ENCODE assay signal across 27 mouse cellular contexts in the genomic region with DNA sequence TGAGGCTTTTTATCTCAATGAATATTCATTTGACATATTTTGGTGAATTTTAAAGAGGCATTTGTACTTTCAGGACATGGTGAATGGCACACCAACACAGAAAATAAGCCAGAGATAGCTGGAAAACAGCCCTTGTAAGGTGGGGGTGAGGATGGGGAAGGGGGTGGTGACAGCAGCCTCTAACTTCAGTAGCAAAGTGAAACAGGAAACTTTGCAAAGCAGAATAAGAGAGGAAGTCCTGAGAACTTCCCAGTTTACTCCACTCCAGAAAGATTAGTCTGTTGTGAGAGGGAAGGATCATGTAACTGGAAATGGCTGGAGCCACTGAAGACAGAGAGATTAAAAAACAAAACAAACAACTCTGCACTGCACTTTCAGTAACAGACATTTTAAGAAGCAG. TPM values are rescaled to one million over a fixed set of nuclear protein-coding genes. Genes with fewer than 3 reads are reported as not detected.
DNase-seq lines count a peak whose midpoint lies in the region; ATAC-seq and TF ChIP-seq lines count a peak whose summit lies in the region.
"Had no signal": no experiment of that assay in that cellular context is flagged by ENCODE, and none has a peak within 500 bp of the region (broad histone marks: within the 10 kb centered on the region; RNA-seq: fewer than 3 reads in every experiment).

No protein-coding gene starts in this region.

- H3K27me3 ChIP-seq in liver, adult 2 months (ENCODE audit: control insufficient read depth, insufficient read depth, low read length): no peaks in the 10 kb centered on the region
- H3K27me3 ChIP-seq in liver, embryonic 12.5 days (replicated peaks): peaks cover 12% of the 10 kb centered on the region
- H3K27me3 ChIP-seq in CH12.LX (replicated peaks): no peaks in the 10 kb centered on the region
- H3K27me3 ChIP-seq in megakaryocyte, embryonic 14.5 days (replicated peaks): no peaks in the 10 kb centered on the region
- H3K27me3 ChIP-seq: forebrain, embryonic 13.5 days had no signal

- no peak for TF ChIP-seq RAD21 in CH12.LX (IDR thresholded peaks at IDR 0.05; ENCODE audit: low read depth, low read length)

- H3K4me2 ChIP-seq in liver, embryonic 12.5 days: no peak overlapping the region
- 0 out of 2 replicates have a peak overlapping the region, but pooled peaks have one; percentile 57 for H3K4me2 ChIP-seq in CH12.LX (ENCODE audit: insufficient read depth, low read depth, poor library complexity, severe bottlenecking)
- H3K4me2 ChIP-seq: forebrain, embryonic 13.5 days; heart, embryonic 13.5 days; hindbrain, embryonic 14.5 days; kidney, embryonic 15.5 days; limb, embryonic 15.5 days; midbrain, embryonic 12.5 days; neural tube, embryonic 12.5 days had no signal

- no peak overlapping the region for H3K27ac ChIP-seq in liver, adult 2 months (replicated peaks; ENCODE audit: insufficient read depth, low read depth, low read length)
- no peak overlapping the region for H3K27ac ChIP-seq in liver, embryonic 12.5 days
- H3K27ac ChIP-seq in CH12.LX (ENCODE audit: insufficient read depth, low read depth): no peak overlapping the region
- H3K27ac ChIP-seq in bone marrow macrophage, adult 2 months (ENCODE audit: insufficient read depth, low read depth, low read length): peak overlapping the region; percentile 99
- H3K27ac ChIP-seq: forebrain, embryonic 13.5 days; heart, adult 2 months; heart, embryonic 13.5 days; hindbrain, embryonic 14.5 days; kidney, embryonic 15.5 days; limb, embryonic 15.5 days; midbrain, embryonic 12.5 days; neural tube, embryonic 12.5 days had no signal

- no peaks in the 10 kb centered on the region for H3K79me2 ChIP-seq in liver, adult 2 months (ENCODE audit: control insufficient read depth, insufficient read depth, low read length)
- no peaks in the 10 kb centered on the region for H3K79me2 ChIP-seq in CH12.LX (replicated peaks; ENCODE audit: control insufficient read depth, extremely low read depth, insufficient read depth, poor library complexity, severe bottlenecking)

- H3K4me1 ChIP-seq in liver, adult 2 months (ENCODE audit: control insufficient read depth, insufficient read depth, low read length): 0 out of 2 replicates have a peak, but pooled peaks cover 2% of the 10 kb centered on the region
- H3K4me1 ChIP-seq in liver, embryonic 12.5 days: no peaks in the 10 kb centered on the region; the same call in none of the 2 replicates
- peaks cover 2 to 23% of the 10 kb centered on the region in 2 experiments; a peak in 2 of 4 replicates for H3K4me1 ChIP-seq in CH12.LX (ENCODE audit: control insufficient read depth in 1 of 2, insufficient read depth in 2 of 2)
- H3K4me1 ChIP-seq in bone marrow macrophage, adult 2 months (ENCODE audit: control insufficient read depth, insufficient read depth, low read length): peaks cover 26% of the 10 kb centered on the region
- peaks cover 34% of the 10 kb centered on the region for H3K4me1 ChIP-seq in megakaryocyte, embryonic 14.5 days
- H3K4me1 ChIP-seq: forebrain, embryonic 13.5 days; heart, embryonic 13.5 days; midbrain, embryonic 12.5 days had no signal

- no peak for TF ChIP-seq POLR2A in liver, adult 2 months (IDR thresholded peaks at IDR 0.05; ENCODE audit: extremely low read depth, insufficient read depth, low read length)
- no peak for TF ChIP-seq POLR2A in CH12.LX (IDR thresholded peaks at IDR 0.05; ENCODE audit: low read depth, low read length)
- no peak for TF ChIP-seq POLR2A in bone marrow macrophage, adult 2 months (IDR thresholded peaks at IDR 0.05; ENCODE audit: borderline replicate concordance, low read depth, low read length)

- no peak for TF ChIP-seq EP300 in CH12.LX (IDR thresholded peaks at IDR 0.05; ENCODE audit: low read length)

- DNase-seq in liver, adult 2 months (ENCODE audit: extremely low read depth, low read depth, low spot score): peak; percentile 30
- DNase-seq in CH12.LX (ENCODE audit: extremely low read depth): no peak
- DNase-seq in gastrocnemius, postnatal 36 days: no peak
- no peak for DNase-seq in cerebellum, adult 9-10 months
- DNase-seq: adrenal gland, postnatal 10 days; B cell, adult 2 months; cerebellum, adult 18-20 months; cerebellum, postnatal 14 days; gastrocnemius, postnatal 10 days; heart, adult 2 months; heart, postnatal 10 days; kidney, adult 11 months; kidney, postnatal 36 days; left cerebral cortex, postnatal 4 days; right cerebral cortex, postnatal 4 days had no signal

- no peak overlapping the region for H3K9ac ChIP-seq in liver, adult 2 months (ENCODE audit: low read depth, low read length)
- H3K9ac ChIP-seq in liver, embryonic 12.5 days: no peak overlapping the region
- H3K9ac ChIP-seq in CH12.LX (ENCODE audit: insufficient read depth, low read depth): no peak overlapping the region
- H3K9ac ChIP-seq: forebrain, embryonic 13.5 days; heart, embryonic 13.5 days; hindbrain, embryonic 14.5 days; kidney, embryonic 15.5 days; limb, embryonic 15.5 days; midbrain, embryonic 12.5 days; neural tube, embryonic 12.5 days had no signal

- ATAC-seq in liver, embryonic 12.5 days: no peak
- ATAC-seq: forebrain, embryonic 13.5 days had no signal

- H3K9me3 ChIP-seq in liver, embryonic 12.5 days (replicated peaks): no peaks in the 10 kb centered on the region
- H3K9me3 ChIP-seq in CH12.LX (replicated peaks; ENCODE audit: low read length): peaks cover 7% of the 10 kb centered on the region
- H3K9me3 ChIP-seq in megakaryocyte, embryonic 14.5 days: no peaks in the 10 kb centered on the region
- H3K9me3 ChIP-seq: forebrain, embryonic 13.5 days; heart, embryonic 13.5 days; kidney, embryonic 15.5 days; limb, embryonic 15.5 days; midbrain, embryonic 12.5 days; neural tube, embryonic 12.5 days had no signal

- no peak overlapping the region for H3K4me3 ChIP-seq in liver, adult 2 months (ENCODE audit: insufficient read depth, low read depth, low read length)
- no peak overlapping the region for H3K4me3 ChIP-seq in liver, embryonic 12.5 days
- H3K4me3 ChIP-seq in CH12.LX (replicated peaks in 1 of 3; ENCODE audit: low read depth in 2 of 3, low read length in 2 of 3, poor library complexity in 1 of 3): no peak overlapping the region
- peak overlapping the region; percentile 19; the same call in 1 of the 2 replicates for H3K4me3 ChIP-seq in bone marrow macrophage, adult 2 months (ENCODE audit: insufficient read depth, low read length)
- peak overlapping the region; percentile 60 for H3K4me3 ChIP-seq in megakaryocyte, embryonic 14.5 days (replicated peaks)
- H3K4me3 ChIP-seq: forebrain, embryonic 13.5 days; heart, adult 2 months; heart, embryonic 13.5 days; kidney, embryonic 15.5 days; layer of hippocampus, adult 2 months; limb, embryonic 15.5 days; midbrain, embryonic 12.5 days; myocyte; neural tube, embryonic 12.5 days had no signal

- dilution Hi-C loops in CH12.LX (cut with MboI; ENCODE audit: extremely low pct_ligation_motif_present, extremely low pct_unique_long_range_greater_than_20kb, low sequenced_read_pairs): no loop called here

- in situ Hi-C loops in CH12.LX (cut with MboI; ENCODE audit: low pct_ligation_motif_present, low pct_unique_long_range_greater_than_20kb, low sequenced_read_pairs): no loop called here

- no peak for TF ChIP-seq CTCF in liver, adult 2 months (IDR thresholded peaks at IDR 0.05; ENCODE audit: low read depth, low read length)
- no peak for TF ChIP-seq CTCF in CH12.LX (conservative IDR thresholded peaks at IDR 0.05 in 1 of 2, IDR thresholded peaks at IDR 0.05 in 1 of 2; ENCODE audit: low read depth in 2 of 2, low read length in 2 of 2)
- TF ChIP-seq CTCF in bone marrow macrophage, adult 2 months (IDR thresholded peaks at IDR 0.05; ENCODE audit: low read depth, low read length): no peak

- intact Hi-C loops in gastrocnemius, postnatal 36 days (cut with DNase I): no loop called here

- H3K36me3 ChIP-seq in liver, adult 2 months (ENCODE audit: control insufficient read depth, insufficient read depth, low read length): no peaks in the 10 kb centered on the region
- no peaks in the 10 kb centered on the region for H3K36me3 ChIP-seq in liver, embryonic 12.5 days
- H3K36me3 ChIP-seq in CH12.LX (replicated peaks in 1 of 2; ENCODE audit: control insufficient read depth in 1 of 2, insufficient read depth in 1 of 2, low read length in 1 of 2): no peaks in the 10 kb centered on the region
- H3K36me3 ChIP-seq in megakaryocyte, embryonic 14.5 days (replicated peaks; ENCODE audit: low read length): no peaks in the 10 kb centered on the region
- H3K36me3 ChIP-seq: heart, embryonic 13.5 days; kidney, embryonic 15.5 days; limb, embryonic 15.5 days; midbrain, embryonic 12.5 days; neural tube, embryonic 12.5 days had no signal

TF ChIP-seq in CH12.LX, 34 proteins besides CTCF, POLR2A, EP300 and RAD21:
- TF ChIP-seq JUN (IDR thresholded peaks at IDR 0.05; ENCODE audit: insufficient read depth, low read depth, low read length): no peak
- no peak for TF ChIP-seq BHLHE40 (IDR thresholded peaks at IDR 0.05; ENCODE audit: low read depth, low read length)
- TF ChIP-seq MEF2A (IDR thresholded peaks at IDR 0.05; ENCODE audit: borderline replicate concordance, low read depth, low read length): no peak
- no peak for TF ChIP-seq ETS1 (conservative IDR thresholded peaks at IDR 0.05; ENCODE audit: low read depth, low read length)
- TF ChIP-seq ZMIZ1 (IDR thresholded peaks at IDR 0.05; ENCODE audit: low read depth, low read length): no peak
- TF ChIP-seq ZNF384 (IDR thresholded peaks at IDR 0.05; ENCODE audit: low read depth, low read length): no peak
- TF ChIP-seq GABPA (IDR thresholded peaks at IDR 0.05; ENCODE audit: insufficient replicate concordance, low read depth, low read length): no peak
- no peak for TF ChIP-seq POLR2AphosphoS2 (IDR thresholded peaks at IDR 0.05; ENCODE audit: low read depth, low read length)

RNA-seq across cellular contexts. Expression of a gene that starts 26.0 kb away (rescaled TPM):
- total RNA-seq in liver, adult 2 months (2014; rRNA removed): 0.65 and 0.87 TPM in 2 replicates
- polyA plus RNA-seq in liver, adult 2 months (2012; rRNA removed): 0.44 and 0.64 TPM in 2 replicates
- polyA plus RNA-seq in liver, embryonic 12.5 days (2016; fragmentation: Nextera tagmentation; extraction: Ambion mirVana): 9.0 and 10.1 TPM in 2 replicates
- total RNA-seq in CH12.LX (2012; rRNA removed) (4.0 and 5.6 TPM in 2 replicates), CH12.LX (2014; rRNA removed) (2.7 and 3.5 TPM in 2 replicates)
- 51.4 and 59.9 TPM in 2 replicates for polyA plus RNA-seq in CH12.LX (2012; ENCODE audit: insufficient read length, low read depth)
- 171 and 182 TPM in 2 replicates for polyA plus RNA-seq in bone marrow macrophage, adult 2 months (2012; ENCODE audit: insufficient read depth, insufficient read length, missing spikeins)
- polyA plus RNA-seq in megakaryocyte, embryonic 14.5 days (2012; ENCODE audit: insufficient read depth, low replicate concordance): 35.8 and 36.6 TPM in 2 replicates
- total RNA-seq in gastrocnemius, postnatal 36 days (2021): 1 to 10 TPM; 2.3 to 2.7 TPM

Comparison
In these comparisons a context has a peak if more than half of its experiments do, and no peak if none do; other contexts are left out.
1. H3K4me3 ChIP-seq: peak in bone marrow macrophage, adult 2 months (single experiment) and megakaryocyte, embryonic 14.5 days (single experiment); none in liver, adult 2 months (single experiment), liver, embryonic 12.5 days (single experiment) and CH12.LX (0 of 3).